Mouse (Mus musculus) adrenal gland, adult 18-20 months (tissue): Measurements from ENCODE around the gene Zfp276. TPM values are rescaled to one million over a fixed set of nuclear protein-coding genes. Genes with fewer than 3 reads are reported as not detected.
"Not testable (repeated sequence)": the region's sequence is repeated elsewhere in the genome, so short reads cannot be mapped to it uniquely, and the experiment has no call there.

Experiments used
- DNase-seq, 2 experiments: peaks; one replicate each; pipeline ENCODE4 v3.0.0; 2021 to 2022; ENCODE audit warnings: low spot score in 2 of 2
- long read RNA-seq, 2 experiments: library from polyadenylated mRNA; stranded (forward); transcript quantifications; one replicate each; pipeline ENCODE4 v2.0.0; 2021
- total RNA-seq, 2 experiments: library from RNA; stranded (reverse); gene quantifications; 1 replicate in 1 of 2; 2 replicates in 1 of 2; pipeline ENCODE4 v1.2.3; 2021

Gene Zfp276
- 10 to 100 TPM; 21.6 to 23.5 TPM for total RNA-seq
- long read RNA-seq, experiment 1, full-length matches to known transcripts = 6 of 29 reads
- long read RNA-seq, experiment 1, partial matches to known transcripts = 3 of 29 reads
- long read RNA-seq, experiment 1, other reads (novel, unspliced or antisense) = 20 of 29 reads
- long read RNA-seq, experiment 2, full-length matches to known transcripts = 8 of 21 reads
- long read RNA-seq, experiment 2, partial matches to known transcripts = 5 of 21 reads
- long read RNA-seq, experiment 2, other reads (novel, unspliced or antisense) = 8 of 21 reads

DNA sequence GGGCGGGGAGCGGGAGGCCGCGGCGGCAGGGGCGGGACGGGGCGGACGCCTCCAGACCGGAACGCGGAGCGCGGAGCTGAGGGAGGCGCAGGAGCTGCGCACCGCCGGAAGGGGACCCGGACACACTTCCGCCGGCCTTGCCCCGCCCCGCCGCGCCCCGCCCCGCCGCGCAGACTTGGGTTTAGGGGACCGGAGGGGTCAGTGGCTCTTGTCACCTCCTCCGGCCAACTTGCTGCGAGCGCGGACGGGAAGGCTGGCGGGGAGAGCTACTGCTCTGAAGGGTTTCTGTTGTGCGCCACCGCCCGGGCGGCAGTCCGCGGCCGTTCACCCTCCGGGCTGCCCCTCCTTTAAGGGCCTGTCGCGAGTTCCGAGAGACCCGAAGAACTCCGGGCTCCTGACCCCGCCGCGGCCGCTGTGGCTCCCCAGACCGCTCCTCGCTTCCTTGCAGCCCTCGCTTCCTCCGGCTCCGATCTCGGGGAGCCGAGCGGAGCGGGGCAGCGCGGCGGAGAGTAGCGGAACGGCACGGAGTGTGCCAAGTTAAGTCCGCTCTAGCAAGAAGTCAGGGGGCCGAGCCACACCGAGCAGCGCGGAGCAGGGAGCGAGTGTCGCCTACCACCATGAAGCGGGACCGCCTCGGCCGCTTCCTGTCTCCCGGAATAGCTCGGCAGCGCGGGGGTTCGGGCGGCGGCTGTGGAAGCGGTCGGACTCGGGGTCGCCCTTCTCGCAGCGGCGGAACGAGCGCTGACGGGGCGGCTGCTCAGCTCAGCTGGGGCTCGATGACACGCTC lies at the start of gene Zfp276, which contains the start of gene Vps9d1:
Zfp276 (plus strand) TSS at position 97 of the 787 bp plus-strand sequence.
Vps9d1 (minus strand) TSS at position 250 of the 787 bp plus-strand sequence.
- DNase-seq = peak; percentile 86 to 91

DNA sequence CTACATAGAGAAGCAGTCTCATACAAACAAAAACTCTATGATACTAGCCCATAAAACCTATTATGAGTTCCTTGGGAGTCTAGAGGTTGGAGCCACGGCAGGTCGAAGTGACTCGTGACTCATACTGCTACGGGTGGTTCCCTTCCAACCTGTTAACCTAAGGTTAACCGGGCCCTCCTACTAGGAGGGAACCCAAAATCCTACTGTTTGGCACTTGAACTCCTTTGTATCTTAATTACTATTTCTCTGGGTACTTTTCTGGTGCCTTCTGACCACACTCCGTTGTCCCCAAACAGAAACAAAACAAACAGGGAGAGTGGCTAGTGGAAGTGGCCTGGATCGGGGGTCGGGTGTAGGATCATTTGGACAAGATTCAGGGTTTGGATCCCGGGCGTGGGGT lies 42.1 kb upstream of the Zfp276 start:
- DNase-seq = no peak

DNA sequence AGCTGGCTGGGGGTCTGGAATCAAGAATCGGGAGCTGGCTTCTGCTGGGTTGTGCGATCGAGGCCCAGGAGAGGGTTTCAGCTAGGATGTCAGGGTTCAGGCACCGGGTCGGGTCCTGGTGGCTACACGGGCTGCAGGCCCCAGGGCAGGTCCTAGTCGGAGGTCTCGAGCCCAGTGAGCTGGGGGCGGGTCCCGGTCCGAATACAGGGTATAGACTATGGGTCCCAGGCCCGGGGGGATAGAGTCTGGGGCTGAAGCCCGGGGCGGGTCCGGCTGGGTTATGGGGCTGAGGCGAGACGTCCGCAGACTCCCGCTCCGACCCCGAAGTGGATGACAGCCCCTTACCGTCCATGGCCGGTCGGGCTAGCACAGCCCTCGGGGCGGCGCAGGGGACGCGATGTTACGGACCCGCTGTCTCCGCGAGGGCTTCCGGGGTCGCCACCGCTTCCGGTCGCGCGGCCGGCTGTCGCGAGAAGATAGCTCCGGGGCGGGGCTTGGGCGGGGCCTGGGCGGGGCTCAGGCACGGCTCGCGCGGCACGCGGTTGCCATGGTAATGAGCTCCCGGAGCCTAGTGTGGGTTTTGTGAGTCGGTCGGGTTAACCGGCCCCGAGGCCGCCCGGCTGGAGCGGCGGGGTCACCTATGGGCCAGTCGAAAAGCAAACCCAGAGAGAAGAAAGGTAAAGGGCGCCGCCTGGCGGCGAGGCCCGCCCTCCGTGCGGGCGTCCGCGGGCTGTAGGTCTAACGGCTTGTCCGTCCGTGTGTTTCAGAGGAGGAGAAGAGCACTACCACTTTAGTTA lies 41.5 kb upstream of the Zfp276 start, which contains the start of the genes Chmp1a and Spata33:
Chmp1a (minus strand) TSS at position 443 of the 797 bp plus-strand sequence.
Spata33 (plus strand) TSS at position 512 of the 797 bp plus-strand sequence.
- DNase-seq = peak; percentile 85 to 89

DNA sequence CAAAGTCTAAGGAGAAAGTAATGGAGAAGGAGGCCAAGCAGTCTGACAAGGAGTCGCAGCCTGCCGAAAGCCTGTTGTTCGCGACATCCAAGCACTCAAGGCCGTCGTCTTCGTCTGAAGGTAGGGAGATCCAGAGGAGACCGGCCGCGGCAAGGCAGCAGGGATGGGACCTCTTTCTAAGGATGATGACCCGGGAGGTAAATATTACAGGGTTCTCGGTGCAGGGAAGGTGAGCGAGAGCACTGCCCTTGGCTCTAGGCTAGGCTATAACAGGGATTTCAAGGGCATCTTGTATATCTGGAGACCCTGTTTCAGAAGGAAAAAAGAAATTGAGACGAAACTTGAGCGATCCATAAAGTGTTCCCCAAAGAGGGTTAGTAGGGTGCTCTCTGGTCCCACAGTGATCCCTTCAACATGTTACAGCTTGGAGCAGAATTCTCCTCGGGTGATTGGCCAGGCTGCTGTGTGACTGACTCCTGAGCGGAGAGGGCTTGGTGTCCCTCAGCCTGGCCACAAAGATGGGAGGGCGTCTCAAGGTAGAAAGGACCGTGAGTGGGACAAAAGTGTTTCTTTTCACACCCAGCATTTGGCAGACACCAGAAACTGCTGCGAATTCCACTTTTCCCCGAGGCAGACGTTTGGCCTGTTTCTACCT lies 40.8 kb upstream of the Zfp276 start:
- no peak for DNase-seq

DNA sequence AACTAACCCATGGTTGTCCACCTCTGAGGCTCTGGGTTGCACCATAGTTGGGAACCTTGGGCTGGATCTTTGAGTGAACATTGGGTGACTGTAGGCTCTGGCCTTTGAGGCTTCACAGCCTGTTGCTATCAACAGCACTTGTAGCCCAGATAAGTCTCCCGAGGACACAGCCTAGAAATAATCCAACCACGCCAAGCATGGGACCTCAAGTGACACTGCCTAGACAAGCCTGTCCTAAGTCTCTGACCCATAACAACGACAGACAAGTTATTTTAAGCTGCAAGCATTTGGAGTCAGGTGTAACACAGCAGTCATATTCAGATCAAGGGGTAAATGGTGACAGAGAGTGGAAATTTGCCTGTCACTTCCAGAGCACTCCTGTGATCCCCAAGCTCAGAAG lies 38.6 kb upstream of the Zfp276 start:
- no peak for DNase-seq

DNA sequence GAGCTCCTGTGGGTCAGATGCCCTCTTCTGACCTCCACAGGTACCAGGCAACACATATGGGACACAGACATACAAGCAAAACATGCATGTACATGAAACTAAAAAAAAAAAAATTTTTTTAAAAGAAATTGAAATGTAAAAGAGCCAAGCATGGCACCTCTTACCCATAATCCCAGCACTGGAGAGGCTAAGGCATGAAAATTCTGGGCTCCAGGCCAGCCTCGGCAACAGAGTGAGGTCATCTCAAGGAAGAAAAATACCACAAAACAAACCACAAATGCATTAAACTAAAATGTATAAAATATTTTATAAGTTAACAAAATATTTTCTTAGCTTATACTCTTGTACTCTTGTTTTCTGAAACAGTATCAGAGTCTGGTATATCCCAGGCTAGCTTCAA lies 33.1 kb upstream of the Zfp276 start:
- no peak for DNase-seq

DNA sequence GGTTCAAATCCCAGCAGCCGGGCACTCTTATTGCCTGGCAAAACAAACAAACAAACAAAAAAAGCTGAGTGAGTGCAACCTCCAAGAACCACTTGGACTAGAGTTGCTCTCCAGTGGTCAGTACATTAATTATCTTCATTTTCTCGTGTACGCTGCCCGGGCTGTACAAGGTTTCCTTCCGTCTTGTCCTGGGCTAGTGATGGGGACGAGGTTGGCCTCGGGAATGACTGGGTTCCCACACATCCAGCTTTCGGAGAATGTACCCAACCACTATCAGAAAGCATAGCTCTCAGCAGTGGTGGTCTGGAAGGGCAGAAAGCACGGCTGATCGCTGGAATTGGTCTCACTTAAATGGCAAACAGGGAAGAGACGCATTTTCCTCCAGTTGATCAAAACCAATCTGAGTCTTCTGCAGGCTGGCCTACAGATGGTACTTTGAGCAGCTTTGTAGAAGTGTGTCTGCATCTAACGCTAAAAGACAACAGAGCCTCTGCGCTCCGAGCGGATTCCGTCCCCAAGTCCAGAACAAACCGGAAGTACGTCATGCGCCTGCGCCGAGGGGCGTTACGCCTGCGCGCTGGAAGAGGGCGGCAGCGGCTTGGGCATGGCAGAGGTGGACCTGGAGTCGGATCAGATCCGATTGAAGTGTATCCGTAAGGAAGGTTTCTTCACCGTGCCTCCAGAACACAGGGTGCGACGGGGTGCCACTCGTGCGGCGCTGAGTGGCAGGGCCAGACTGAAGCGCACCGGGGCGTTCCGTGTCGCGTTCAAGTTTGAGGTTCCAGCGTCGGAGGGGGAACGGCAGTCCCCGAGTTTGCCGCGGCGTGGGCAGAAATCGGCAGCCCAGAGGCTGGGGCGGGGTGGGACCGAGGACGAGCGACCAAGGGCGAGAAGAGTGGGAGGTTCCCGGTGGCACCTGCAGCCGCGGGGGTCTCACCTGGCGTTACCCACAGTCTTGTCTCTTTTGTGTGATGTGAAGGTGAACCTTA lies 29.4 kb upstream of the Zfp276 start, which contains the start of gene Cdk10:
Cdk10 (plus strand) TSS at position 565 of the 989 bp plus-strand sequence.
- peak; percentile 96 to 97 for DNase-seq

DNA sequence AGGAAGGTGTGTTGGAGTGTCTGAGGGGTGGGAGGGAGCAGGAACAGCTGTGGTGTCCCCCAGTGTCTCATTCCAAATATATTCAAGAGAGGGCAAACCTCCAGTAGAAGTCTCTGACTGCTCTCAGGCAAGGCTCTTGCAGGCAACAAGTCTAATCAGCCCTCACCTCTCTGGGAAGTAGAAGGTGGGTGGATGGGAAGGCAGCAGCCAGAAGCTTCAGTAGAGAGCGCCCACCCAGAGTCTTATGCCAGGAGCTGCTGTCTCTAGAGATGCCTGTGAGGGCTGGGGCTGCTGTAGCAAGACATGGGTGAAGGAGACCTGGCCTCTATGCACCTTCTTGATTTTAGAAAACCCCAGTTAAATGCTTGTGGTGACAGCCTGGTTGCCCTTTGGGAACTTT lies 25.6 kb upstream of the Zfp276 start:
- no peak for DNase-seq

DNA sequence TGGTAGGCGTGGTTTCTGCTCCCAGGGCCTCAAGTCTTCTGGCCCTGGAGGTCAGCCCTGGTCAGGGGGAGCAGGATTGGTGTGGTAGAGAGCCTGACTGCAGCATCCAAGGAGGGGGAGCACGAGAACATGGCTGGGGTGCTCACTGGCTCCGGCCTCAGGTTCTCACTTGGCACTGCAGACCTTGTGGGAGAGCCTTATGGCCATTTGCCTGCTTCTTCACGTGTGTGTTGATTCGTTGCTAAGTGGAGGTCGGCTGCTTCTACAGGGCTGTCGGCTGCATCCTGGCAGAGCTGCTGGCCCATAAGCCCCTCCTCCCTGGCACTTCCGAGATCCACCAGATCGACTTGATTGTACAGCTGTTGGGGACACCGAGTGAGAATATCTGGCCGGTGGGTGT lies 23.7 kb upstream of the Zfp276 start:
- not testable (repeated sequence) for DNase-seq

DNA sequence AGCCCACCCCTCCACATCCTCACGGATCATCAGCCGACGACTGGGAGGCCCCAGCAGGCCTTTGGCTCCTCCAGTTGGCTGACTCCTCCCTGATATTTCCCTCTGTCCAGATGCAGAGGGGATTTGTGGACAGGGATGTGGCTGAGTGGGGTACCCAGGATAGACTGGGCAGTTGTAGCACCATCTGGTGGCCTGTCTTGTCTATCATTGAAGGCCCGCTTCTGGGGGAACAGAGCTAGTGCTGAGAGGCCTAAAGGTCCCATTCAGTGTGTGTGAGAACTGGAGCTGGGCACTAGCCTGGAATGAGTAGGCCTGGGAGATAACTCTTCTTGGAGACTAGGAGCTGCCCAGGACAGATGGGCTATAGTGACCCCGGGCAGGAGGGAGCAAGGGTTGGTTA lies 22.3 kb upstream of the Zfp276 start:
- DNase-seq = no peak

DNA sequence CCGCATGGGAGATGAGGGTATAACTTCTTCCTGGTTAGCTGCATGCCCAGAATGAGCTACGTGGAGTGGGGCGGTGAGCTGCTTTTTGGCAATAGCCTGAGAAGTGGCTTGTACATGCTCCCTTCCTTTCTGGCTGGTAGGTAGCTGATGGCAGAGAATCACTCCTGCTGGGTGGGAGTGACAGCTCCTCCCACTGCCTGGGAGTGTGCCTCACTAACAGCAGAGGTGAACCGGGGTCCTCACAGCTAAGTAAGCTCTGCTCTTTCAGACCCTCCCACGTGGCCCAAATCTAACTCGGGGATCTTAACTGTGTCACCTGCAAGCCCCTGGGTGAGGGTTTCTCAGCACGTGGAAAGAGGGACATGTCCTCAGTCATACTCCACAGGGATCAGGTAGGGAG lies 21.4 kb upstream of the Zfp276 start:
- DNase-seq = no peak

DNA sequence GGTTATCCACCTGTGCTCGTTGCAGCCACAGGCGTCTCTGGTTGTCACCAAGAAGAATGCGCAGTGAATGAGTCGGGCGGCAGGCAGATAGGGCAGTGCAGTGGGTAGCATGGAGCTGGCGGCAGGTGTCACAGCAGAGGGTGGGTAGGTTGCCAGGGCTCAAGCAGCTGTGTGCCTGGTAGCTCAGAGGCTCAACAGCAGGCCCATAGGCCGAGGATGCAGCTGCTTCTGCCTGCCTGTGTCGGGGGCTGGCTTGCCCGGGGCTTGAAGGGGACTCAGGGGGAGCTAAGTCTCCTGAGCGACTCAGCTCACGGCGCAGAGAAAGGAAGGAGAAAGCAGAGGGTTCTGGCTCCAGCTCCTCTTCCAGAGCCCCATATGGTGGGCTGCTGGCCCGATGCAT lies 20.7 kb upstream of the Zfp276 start:
- DNase-seq = no peak

DNA sequence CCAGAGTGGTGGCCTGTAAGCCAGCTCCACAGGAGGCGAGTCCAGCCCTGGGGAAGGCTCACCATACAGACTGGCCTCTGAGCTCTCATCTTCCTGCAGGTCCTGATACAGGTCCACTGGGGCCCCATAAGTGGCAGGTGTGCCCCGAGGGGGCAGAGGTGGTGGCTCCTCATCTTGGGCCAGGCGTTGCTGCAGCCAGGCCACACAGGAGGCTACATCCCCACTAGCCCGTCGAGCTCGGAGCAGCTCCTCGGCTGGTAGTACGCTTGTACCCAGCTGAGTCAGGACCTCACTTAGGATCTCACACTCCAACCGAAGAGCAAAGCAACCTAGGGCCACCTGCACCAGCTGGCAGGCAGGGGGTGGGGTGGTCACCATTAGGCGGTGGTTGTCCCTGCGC lies 20.2 kb upstream of the Zfp276 start:
- no peak for DNase-seq

DNA sequence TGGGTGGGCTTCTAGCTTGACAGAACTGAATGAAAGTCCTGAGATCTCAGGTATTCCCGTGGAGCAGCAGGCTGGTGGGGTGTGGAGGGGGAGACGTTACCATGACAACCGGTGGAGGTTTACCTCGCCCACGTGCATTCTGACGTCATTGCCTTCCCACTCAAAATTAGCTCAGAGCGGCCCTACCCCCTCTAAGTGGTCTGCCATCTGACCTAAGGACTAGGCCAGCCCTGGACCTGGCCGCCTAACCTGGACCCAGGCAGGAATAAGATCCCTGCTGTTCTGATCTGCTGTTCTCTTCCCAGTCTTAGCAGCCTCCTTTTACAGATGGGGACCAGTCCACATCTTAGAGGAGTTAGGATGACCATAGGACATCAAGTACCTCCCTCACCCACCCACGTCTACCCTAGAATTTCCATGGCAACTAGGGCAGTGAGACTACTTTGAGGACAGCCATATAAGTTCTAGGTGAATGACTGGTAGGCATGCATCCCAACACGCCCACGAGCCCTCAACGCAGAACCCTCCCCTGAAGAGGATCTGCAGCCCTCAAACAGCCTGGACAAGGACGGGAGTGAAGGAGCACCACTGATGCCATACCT lies 19.0 kb upstream of the Zfp276 start:
- DNase-seq = no peak

DNA sequence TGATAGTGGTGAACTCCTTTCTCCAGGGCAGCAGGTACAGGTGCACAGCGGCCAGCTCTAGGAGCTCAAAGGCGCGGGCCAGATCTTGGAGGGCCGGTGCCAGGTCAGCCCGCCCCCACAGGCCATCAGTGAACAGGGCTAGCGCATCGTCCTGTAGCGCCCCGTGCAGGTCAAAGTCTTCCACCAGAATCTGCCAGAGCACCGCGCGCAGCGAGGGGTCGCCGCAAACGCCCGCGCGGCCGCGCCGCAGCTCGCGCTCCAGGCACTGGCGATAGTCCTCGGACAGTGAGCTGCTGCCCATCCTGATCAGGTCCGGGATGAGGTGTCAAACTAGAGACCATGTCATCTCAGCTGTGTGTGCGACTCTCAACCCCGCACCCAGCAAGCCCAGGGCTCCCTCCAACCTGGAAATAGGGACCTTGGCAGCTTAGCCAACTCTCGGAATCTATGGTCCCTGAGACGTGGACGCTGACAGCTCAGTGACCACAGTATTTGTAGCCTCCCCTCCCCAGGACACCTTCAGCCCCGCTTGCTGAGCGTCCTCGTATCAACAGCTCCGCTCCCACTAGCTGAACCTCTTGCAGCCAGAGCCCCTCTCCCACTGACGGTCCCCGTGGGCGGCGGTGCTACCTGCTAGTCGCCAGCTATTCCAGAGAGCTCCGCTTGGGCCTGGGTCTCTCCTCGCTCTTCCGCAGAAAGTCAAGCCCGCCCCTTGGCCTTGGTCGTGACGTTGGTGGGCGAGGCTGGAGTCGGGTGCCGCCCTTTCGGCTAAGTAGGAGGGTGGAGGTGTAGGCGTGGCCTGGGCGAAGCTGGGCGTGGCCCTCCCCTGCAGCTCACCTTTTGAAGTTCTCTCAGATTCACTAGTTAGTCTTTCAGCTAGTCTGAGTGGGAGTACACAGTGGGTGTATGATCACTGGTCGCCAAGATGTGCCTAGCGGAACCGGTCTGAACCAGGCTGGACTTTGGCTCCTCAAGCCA lies 18.2 kb upstream of the Zfp276 start, which contains the start of gene Spata2l:
Spata2l (minus strand) TSS at position 714 of the 978 bp plus-strand sequence.
- DNase-seq = peak; percentile 87

DNA sequence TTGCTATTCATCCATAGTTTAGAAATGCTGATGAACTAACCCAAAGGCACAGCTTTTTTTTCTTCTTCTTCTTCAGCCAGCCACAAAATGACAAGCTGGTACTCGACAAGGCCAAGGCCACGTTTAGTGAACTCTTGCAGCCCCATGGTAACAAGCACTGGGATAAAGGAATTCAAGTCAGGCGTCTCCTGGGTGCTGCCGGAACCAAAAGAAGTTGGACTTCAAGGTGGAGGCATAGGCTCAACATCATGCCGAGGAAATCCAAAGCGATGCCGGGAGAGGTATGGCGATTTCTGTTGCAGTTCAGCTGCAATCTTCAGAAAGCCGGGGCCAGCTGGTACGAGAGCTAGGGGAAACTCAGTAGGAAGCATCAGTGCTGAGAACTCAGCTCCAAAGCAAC lies 14.6 kb upstream of the Zfp276 start:
- DNase-seq = peak in 1 of 2 experiments; percentile 14

DNA sequence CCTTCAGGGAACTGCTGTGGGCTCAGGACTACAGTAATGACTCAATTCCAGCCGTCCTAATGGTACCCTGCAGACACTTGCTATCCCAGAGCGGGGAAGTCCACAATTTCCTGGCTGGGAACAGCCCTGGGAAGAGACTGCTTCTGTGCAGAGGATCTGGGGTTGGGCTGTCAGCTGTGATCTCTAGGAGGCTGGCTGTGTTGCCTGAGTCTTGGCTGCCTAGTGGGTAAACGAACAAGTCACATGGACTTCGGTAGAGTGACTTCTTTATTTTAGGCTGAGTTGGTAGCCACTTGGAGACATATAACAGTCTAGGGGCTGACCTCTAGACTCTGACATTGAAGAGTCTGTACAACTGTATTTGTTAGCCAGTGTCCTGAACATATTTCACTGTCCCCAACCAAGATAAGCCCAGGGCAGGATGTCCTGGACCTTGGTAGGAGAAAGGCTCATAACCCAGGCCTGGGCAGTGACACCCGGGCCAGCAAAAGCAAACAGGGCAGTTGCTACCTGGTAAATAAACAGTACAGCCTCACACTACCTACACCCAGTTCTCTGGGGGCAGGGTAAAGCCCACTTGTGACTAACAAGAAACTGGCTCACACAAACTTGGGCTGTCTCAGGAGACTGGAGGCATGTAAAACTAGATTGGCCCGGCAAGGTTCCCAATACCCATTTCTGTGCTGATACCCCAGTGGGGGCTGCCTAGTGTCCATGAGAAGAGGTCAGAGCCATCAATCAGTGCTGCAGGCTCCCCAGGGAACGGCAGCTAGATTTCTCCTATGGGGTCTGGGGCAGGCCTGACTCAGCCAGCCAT lies 11.7 kb upstream of the Zfp276 start:
- DNase-seq = no peak
